Mouse (Mus musculus): ENCODE results near the gene Nckipsd. TPM values are rescaled to one million over a fixed set of nuclear protein-coding genes. Genes with fewer than 3 reads are reported as not detected.
A peak's percentile ranks its signal among the peaks of the same experiment; 100 is the strongest.

Gene Nckipsd
- polyA plus RNA-seq, 1 experiment from 2014 or later = 4.5 TPM

DNA sequence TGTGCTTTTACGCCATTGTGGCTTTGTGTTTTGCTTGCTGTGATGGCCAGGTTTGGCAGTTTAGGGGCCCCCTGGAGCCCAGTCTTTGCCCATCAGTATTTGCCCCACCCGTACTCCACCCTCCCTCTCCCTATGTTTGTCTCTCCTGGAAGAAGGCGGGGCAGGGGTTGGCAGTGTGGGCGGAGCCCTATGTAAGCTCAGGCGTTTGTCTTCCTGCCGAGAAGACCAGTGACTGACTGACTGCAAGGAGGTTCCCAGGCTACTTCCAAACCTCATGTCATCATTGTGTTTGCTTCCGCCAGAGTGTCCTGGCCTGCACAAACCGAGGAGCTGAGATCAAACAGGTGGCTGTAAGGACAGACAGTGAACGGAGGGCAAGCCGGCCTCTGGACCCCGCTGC is 12.4 kb upstream of the Nckipsd start:
- peaks cover 43% of the 10 kb centered on the region for H3K36me3 ChIP-seq (replicated peaks; ENCODE audit: insufficient read depth, low read length)
- H3K27ac ChIP-seq (ENCODE audit: low read depth) = peak overlapping the region; percentile 95
- peak overlapping the region; percentile 69 for H3K9ac ChIP-seq (replicated peaks)
- ATAC-seq (peak; percentile 90), DNase-seq (peak; percentile 83)
- peak overlapping the region; percentile 57 for H3K4me3 ChIP-seq (ENCODE audit: low read depth, low read length)
- WGBS (ENCODE audit: insufficient replicate concordance) = 32% methylated on average over 11 of the region's 11 CpGs
- no peaks in the 10 kb centered on the region for H3K27me3 ChIP-seq (ENCODE audit: insufficient read depth, low read length)
- TF ChIP-seq EP300 (IDR thresholded peaks at IDR 0.05; ENCODE audit: low read depth) (0 out of 2 replicates have a peak, but pooled peaks have one; percentile 2), CTCF (IDR thresholded peaks at IDR 0.05; ENCODE audit: low read depth) (no peak)
- H3K4me1 ChIP-seq (ENCODE audit: insufficient read depth) = peaks cover 51% of the 10 kb centered on the region
- H3K9me3 ChIP-seq (ENCODE audit: low read length) = no peaks in the 10 kb centered on the region
- H3K4me2 ChIP-seq (ENCODE audit: low read depth, low read length) = peak overlapping the region; percentile 71

DNA sequence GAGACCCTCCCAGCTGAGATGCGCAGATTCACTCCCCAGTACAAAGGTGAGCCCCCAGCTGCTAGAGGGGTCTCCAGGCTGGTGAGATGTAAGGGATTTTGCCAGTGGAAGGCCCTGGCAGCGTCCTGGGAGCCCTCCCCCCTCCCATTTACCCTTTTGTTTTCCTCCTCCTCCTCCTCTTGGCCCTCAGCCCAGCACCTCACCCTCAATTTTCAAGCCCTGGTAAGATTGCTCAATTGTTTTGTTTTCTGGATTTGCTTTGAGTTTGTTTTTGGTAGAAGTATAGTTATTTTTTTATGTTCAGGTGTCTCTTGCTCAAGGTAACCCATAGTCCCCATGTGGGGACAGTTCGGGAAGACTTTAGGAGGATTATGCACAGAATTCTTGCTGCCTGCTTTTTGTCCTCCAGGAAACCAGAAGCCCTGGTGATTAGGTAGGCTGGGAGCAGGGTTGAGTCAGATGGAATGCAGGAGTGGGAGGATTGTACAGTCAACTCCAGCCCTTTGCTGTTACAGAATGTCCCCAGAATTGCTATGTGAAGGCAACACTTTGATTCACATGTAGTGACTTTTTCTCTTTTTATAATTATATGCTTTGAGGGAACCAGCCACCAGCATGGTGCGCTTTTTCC is 11.7 kb upstream of the Nckipsd start:
- H3K4me2 ChIP-seq (ENCODE audit: low read depth, low read length) = peak overlapping the region; percentile 71
- H3K4me1 ChIP-seq (ENCODE audit: insufficient read depth) = peaks cover 48% of the 10 kb centered on the region
- peaks cover 50% of the 10 kb centered on the region for H3K36me3 ChIP-seq (replicated peaks; ENCODE audit: insufficient read depth, low read length)
- DNase-seq = peak; percentile 61
- peak overlapping the region; percentile 57 for H3K4me3 ChIP-seq (ENCODE audit: low read depth, low read length)
- H3K9me3 ChIP-seq (ENCODE audit: low read length) = no peaks in the 10 kb centered on the region
- H3K27me3 ChIP-seq (ENCODE audit: insufficient read depth, low read length) = no peaks in the 10 kb centered on the region
- peak overlapping the region; percentile 69 for H3K9ac ChIP-seq (replicated peaks)
- WGBS (ENCODE audit: insufficient replicate concordance) = 80% methylated on average over 4 of the region's 4 CpGs
- TF ChIP-seq CTCF (IDR thresholded peaks at IDR 0.05; ENCODE audit: low read depth) (no peak), EP300 (IDR thresholded peaks at IDR 0.05; ENCODE audit: low read depth) (no peak)
- peak; percentile 17; the same call in 1 of the 2 replicates for ATAC-seq
- peak overlapping the region; percentile 95 for H3K27ac ChIP-seq (ENCODE audit: low read depth)

DNA sequence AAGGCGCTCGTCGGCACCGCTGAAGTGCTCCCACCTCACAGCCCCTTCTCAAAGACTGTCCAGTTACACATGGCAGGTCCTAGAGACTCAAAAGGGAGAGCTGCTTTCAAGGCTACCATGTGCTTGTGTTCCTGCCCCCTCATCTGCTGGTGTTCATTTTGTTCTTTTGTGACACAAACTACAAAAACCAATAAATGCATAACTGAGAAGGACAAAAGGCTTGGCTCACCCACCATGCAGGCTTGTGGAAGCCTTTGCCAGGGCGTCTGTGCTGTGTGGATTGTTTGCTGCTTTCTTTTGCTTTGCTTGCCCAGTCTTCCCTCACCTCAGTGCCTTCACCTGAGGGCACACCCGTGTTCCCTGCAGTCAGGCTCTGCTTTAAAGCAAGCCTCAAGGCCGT is 10.7 kb upstream of the Nckipsd start:
- Histone ChIP-seq H3K9me3 (ENCODE audit: low read length) (no peaks in the 10 kb centered on the region), H3K4me1 (ENCODE audit: insufficient read depth) (peaks cover 38% of the 10 kb centered on the region), H3K27ac (ENCODE audit: low read depth) (peak overlapping the region; percentile 95), H3K4me3 (ENCODE audit: low read depth, low read length) (peak overlapping the region; percentile 57), H3K9ac (replicated peaks) (peak overlapping the region; percentile 69), H3K4me2 (ENCODE audit: low read depth, low read length) (peak overlapping the region; percentile 71), H3K27me3 (ENCODE audit: insufficient read depth, low read length) (no peaks in the 10 kb centered on the region), H3K36me3 (replicated peaks; ENCODE audit: insufficient read depth, low read length) (peaks cover 60% of the 10 kb centered on the region)
- DNase-seq (peak; percentile 12), ATAC-seq (no peak)
- 86% methylated on average over 7 of the region's 7 CpGs for WGBS (ENCODE audit: insufficient replicate concordance)
- TF ChIP-seq CTCF (IDR thresholded peaks at IDR 0.05; ENCODE audit: low read depth) (no peak), EP300 (IDR thresholded peaks at IDR 0.05; ENCODE audit: low read depth) (no peak)

DNA sequence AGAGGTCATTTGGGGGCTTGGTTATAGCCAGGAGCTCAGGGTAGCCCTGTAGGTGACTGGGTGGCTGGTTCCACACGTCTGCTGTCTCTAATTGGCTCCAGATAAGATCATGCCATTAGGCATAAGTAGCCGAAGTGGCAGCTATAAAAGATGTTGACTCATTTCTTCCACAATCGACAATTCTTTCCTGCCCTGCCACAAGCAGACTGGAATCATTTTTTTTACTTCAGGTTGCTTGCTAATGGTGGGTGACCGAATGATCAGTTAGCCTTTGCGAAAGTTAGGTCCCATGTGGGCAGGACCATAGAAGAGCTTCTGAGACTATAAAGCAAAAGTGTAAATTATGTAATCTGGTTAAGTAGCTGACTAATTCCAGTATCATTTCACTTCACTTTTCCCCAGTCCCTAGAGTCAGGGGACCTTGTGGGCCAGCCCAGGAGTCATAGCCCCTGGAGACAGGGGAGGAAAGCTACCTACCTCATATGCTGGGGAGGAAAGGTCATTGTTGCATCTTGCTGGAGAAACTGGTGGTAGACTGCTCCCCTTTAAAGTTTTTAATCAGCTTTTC is 9.6 kb upstream of the Nckipsd start:
- Histone ChIP-seq H3K4me3 (ENCODE audit: low read depth, low read length) (peak overlapping the region; percentile 57; the same call in 1 of the 2 replicates), H3K36me3 (replicated peaks; ENCODE audit: insufficient read depth, low read length) (peaks cover 69% of the 10 kb centered on the region), H3K27ac (ENCODE audit: low read depth) (peak overlapping the region; percentile 16; the same call in 1 of the 2 replicates), H3K9ac (replicated peaks) (peak overlapping the region; percentile 69; the same call in 1 of the 2 replicates), H3K9me3 (ENCODE audit: low read length) (no peaks in the 10 kb centered on the region), H3K4me2 (ENCODE audit: low read depth, low read length) (peak overlapping the region; percentile 71), H3K27me3 (ENCODE audit: insufficient read depth, low read length) (no peaks in the 10 kb centered on the region), H3K4me1 (ENCODE audit: insufficient read depth) (peaks cover 27% of the 10 kb centered on the region)
- DNase-seq (peak; percentile 12), ATAC-seq (no peak)
- TF ChIP-seq CTCF (IDR thresholded peaks at IDR 0.05; ENCODE audit: low read depth) = no peak
- TF ChIP-seq EP300 (IDR thresholded peaks at IDR 0.05; ENCODE audit: low read depth) = no peak
- WGBS (ENCODE audit: insufficient replicate concordance) = 88% methylated on average over 5 of the region's 5 CpGs

DNA sequence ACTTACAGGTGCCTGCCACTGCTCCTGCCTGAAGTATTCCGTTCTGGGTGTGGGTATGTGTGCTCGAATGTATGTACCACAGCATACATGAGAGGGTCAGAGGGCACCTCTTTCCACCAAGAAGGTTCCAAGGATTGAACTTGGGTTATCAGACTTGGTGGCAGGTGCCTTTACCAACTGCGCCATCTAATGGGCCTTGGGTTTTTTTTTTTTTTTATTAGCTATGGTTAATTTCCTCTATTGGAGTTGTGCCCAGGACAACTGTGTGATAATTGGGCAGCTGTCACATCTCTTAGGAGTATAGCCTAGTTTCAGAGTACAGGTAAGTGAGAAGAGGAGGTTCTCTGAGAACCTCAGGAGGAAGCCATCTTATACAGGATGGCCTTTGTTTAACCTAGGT is 8.6 kb upstream of the Nckipsd start:
- ATAC-seq (no peak), DNase-seq (peak; percentile 13)
- Histone ChIP-seq H3K36me3 (replicated peaks; ENCODE audit: insufficient read depth, low read length) (peaks cover 79% of the 10 kb centered on the region), H3K9ac (replicated peaks) (no peak overlapping the region), H3K9me3 (ENCODE audit: low read length) (no peaks in the 10 kb centered on the region), H3K4me1 (ENCODE audit: insufficient read depth) (peaks cover 17% of the 10 kb centered on the region), H3K27me3 (ENCODE audit: insufficient read depth, low read length) (no peaks in the 10 kb centered on the region), H3K27ac (ENCODE audit: low read depth) (0 out of 2 replicates have a peak overlapping the region, but pooled peaks have one; percentile 8), H3K4me2 (ENCODE audit: low read depth, low read length) (peak overlapping the region; percentile 51; the same call in 1 of the 2 replicates), H3K4me3 (ENCODE audit: low read depth, low read length) (no peak overlapping the region)
- 82% methylated on average over 3 of the region's 3 CpGs for WGBS (ENCODE audit: insufficient replicate concordance)
- TF ChIP-seq CTCF (IDR thresholded peaks at IDR 0.05; ENCODE audit: low read depth) = peak; percentile 17; the same call in 1 of the 2 replicates
- TF ChIP-seq EP300 (IDR thresholded peaks at IDR 0.05; ENCODE audit: low read depth) = no peak

DNA sequence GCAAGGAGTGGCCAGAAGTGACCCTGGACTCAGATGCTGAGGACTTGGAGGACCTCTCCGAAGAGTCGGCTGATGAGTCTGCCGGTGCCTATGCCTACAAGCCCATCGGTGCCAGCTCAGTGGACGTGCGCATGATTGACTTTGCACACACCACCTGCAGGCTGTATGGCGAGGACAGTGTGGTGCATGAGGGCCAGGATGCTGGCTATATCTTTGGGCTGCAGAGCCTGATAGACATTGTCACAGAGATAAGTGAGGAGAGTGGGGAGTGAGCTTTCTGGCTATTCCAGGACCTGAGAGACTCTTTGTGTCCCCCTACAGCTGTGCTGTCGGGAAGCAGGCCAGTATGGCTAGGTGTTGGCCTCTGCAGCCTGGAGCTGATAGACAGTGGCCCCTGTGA is 2.4 kb upstream of the Nckipsd start:
- no peaks in the 10 kb centered on the region for H3K27me3 ChIP-seq (ENCODE audit: insufficient read depth, low read length)
- 67% methylated on average over 8 of the region's 8 CpGs for WGBS (ENCODE audit: insufficient replicate concordance)
- peak; percentile 8 for ATAC-seq
- no peak overlapping the region for H3K9ac ChIP-seq (replicated peaks)
- H3K4me3 ChIP-seq (ENCODE audit: low read depth, low read length) = no peak overlapping the region
- peak overlapping the region; percentile 88 for H3K27ac ChIP-seq (ENCODE audit: low read depth)
- H3K4me2 ChIP-seq (ENCODE audit: low read depth, low read length) = peak overlapping the region; percentile 11; the same call in 1 of the 2 replicates
- TF ChIP-seq CTCF (IDR thresholded peaks at IDR 0.05; ENCODE audit: low read depth) (no peak), EP300 (IDR thresholded peaks at IDR 0.05; ENCODE audit: low read depth) (peak; percentile 30; the same call in 1 of the 2 replicates)
- H3K36me3 ChIP-seq (replicated peaks; ENCODE audit: insufficient read depth, low read length) = peaks cover 65% of the 10 kb centered on the region
- H3K4me1 ChIP-seq (ENCODE audit: insufficient read depth) = peaks cover 36% of the 10 kb centered on the region
- no peak for DNase-seq
- no peaks in the 10 kb centered on the region for H3K9me3 ChIP-seq (ENCODE audit: low read length)
